Mouse (Mus musculus) c-Kit-positive CD71-positive TER-119-negative erythroid progenitor cells, embryonic 14.5 days (primary cell): ENCODE measurements around the gene Sowahb.

Source experiments
- DNase-seq: peaks from one replicate; pipeline ENCODE4 v3.0.0-alpha.2; 2013; ENCODE audit warnings: low read depth

Sowahb gene

DNA sequence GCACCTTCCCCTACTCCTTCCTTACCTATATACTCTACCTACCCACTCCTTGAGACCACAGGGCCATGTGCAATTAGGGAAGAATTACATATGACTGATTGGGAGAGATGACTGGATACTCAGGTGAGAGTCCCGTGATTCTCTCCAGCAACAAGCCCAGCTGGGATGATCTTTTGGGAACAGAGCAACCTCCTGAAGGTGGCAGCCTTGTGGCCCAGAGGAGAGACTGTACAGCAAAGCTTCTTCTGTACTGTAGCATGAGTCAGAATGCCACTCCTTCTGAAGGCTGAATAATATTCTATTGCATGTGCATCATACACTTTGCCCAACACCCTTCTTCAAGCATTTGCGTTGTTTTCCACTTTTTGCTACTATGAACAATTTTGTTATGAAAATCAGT, 42.2 kb downstream of the Sowahb start:
- no peak for DNase-seq

- DNase-seq: no peak
These were observed 43.8 kb downstream of the Sowahb start for GRCm38 (mm10) chr5:93000774-93001757.

GRCm38 (mm10) chr5:93000060-93000459, 44.8 kb downstream of the Sowahb start:
- no peak for DNase-seq

DNA sequence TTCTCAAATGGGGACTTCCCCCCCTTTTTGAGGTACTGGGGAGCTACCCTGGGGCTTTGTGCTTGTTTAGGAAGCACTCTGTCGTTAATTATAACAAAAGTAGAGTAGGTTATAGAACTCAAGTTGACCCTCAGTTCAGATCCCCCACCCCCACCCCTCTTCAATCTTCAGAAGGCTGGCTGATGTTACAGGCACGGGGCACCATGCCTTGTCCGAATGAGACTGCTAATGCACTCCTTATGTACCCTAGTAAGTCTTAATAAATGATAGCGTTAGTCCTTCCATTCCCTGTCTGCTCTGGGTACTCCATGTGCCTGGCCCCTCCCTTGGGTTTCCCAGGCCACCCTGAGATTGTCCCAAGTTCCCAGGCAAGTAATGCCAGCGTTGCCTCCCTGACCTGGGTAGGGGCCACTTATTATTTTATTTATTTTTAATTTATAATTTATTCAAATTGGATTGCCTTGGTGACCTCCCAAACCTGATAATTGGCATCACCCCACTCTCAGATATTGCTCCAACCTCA, 46.3 kb downstream of the Sowahb start:
- no peak for DNase-seq

- DNase-seq: no peak
These were observed 47.2 kb downstream of the Sowahb start for GRCm38 (mm10) chr5:92997428-92998120.

- no peak for DNase-seq
These were observed 50.0 kb downstream of the Sowahb start for GRCm38 (mm10) chr5:92994861-92995260.

- DNase-seq: no peak
These were observed 50.5 kb downstream of the Sowahb start for GRCm38 (mm10) chr5:92994309-92994708.

DNA sequence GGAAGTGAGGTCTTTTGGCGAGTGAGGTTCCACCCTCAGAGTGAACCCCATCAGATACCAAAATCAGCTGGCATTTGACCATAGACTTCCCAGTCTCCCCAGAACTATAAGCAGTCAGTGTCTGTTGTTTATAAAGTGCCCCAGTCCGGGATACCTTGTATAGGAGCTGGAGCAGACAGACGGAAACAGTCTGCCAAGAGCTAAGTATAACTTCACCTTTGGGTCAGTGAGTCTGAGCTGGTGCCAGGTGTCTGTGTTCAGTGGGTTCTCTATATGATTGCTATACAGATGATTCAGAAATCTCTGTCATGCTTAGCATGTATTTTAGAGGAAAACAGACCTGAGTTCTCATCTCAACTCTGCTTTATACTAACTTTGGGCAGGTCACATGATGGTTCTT, 52.7 kb downstream of the Sowahb start:
- no peak for DNase-seq
